Mouse (Mus musculus) testis, adult 10 weeks (tissue): ENCODE results near the gene Hic1. TPM values are rescaled to one million over a fixed set of nuclear protein-coding genes. Genes with fewer than 3 reads are reported as not detected.

Experiments
- polyA plus RNA-seq: library from polyadenylated mRNA; stranded (reverse); fragments of 350-450 nt; fragmentation: Illumina TruSeq; extraction: RNeasy Lipid Tissue Mini Kit (QIAGEN cat#74804); gene quantifications from one replicate; pipeline ENCODE4 v1.2.3, GENCODE M21; 2014; ENCODE audit warnings: low read depth, low replicate concordance

Gene Hic1
- polyA plus RNA-seq, result not detected

DNA sequence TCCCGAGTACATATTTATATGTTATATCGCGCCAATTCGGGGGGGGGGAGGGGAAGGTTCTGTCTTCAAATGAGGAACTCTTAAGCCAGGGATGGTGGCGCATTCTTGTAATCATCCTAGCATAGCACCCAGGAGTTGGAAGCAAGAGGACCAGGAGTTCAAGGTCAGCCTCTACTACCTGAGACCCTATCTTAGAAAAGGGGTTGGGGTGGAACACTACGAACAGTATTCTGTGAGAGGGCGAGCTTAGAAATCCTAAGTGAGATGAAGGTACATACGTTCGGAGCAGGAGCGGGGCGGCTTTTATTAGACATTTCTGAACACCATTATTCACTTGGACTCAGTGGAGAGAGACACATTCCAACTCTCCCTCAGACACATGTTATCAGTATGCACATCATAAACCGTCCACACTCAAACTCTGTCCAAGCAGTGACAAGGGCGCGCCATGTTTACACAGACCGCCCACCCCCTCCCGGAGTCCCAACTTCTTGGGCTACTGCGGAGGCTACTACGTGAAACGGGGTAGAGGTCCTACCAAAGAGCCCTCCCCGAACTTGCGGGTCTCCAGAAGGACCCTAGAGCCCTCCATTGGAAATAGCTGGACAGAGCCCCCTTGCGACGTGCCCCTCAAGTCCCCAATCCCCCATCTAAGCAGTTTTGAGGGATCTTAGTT is at the start of gene Hic1:
Hic1 (minus strand) TSS at position 115 of the 676 bp plus-strand sequence.

DNA sequence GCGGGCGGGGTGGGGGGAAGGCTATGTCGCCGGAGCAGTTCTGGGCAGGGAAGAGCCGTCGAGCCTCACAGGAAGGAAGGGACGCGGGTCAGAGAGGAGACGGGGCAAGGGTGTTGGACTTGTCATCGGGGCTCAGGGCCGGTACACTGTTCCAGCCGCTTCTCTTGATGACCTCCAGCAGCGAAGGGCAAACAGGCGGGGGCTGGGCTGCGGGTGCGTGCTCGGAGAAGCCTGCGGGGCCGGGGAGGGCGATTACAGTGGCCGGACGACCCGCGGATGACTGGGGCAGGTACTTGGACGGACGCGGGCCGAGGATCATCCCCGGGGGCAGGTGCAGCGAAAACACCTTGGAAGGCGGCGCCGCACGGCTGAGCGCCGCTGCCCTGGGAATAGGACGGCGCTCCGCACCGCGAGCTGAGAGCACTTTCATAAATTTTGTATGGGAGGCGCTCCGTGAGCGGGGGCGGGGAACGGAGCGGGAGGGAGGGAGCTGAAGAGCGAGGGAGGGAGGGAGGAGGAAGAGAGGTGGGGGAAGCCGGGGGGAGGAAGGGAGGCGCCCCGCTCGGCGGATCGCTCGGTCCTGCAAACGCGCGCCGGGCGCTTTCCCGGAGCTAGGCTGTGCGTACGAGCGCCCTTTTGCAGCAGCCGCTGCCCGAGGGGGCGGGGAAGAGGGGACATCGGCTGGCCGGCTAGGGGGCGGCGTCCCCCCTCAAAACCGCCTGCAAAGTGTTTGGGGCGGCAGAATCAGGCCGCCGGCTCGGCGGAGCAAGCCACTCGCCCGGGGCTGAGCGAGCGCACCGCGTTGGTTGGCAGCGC is 24.1 kb upstream of the Hic1 start, which contains the start of gene Rtn4rl1:
Rtn4rl1 (plus strand) TSS at position 528 of the 816 bp plus-strand sequence.

DNA sequence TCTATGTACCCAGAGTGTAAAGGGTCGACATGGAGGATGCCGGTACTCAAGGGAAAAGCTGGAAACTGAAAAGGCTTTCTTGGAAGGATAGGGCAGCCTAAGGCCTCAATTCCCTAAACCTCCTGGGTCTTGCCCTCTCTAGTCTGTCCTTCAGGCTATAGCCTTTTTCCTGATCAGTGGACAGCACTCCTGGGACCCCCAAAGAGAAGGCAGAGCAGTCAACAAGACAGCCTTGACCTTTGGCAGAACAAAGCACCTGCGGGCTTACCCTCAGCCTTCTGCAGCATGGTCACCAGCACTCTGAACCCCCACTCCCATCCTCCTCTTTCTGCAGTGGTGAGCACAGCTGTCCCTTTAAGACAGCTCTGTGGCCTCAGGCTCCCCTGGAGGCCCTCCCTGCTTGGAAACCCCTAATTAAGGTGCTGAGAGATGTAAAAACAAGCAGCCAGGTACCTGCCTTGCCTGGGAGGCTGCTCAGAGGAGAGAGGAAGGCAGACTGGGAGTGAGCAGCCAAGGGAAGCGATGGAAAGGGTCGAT is 21.7 kb upstream of the Hic1 start, which contains the start of gene Dph1:
Dph1 (minus strand) TSS at position 337 of the 537 bp plus-strand sequence.

DNA sequence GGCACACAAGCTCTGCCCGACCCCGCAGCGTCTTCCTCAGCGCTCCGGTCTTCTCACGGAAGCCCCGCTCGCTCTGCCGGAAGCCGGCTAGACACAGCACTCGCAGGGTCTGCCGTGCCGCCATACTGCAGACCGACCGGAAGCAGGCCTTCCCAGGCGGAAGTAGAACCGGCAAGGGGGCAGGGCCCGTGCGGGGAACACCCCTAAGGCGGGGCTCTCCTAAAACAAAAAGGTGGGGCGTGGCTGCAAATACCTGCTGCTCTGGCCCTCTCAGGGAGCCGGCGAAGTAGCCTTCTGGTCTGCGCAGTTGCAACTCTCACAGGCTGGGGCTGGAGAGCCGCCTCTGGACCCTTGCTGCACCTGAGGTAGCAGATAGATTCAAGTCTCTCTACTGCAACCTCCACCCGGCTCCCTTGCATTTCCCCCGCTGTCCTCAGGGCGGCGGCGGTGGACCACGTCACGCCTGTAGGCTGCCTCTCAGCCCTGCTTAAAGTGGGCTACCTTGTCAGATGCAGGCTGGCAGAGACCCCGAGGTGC is 9.4 kb upstream of the Hic1 start, which contains the start of gene Ovca2:
Ovca2 (minus strand) TSS at position 164 of the 537 bp plus-strand sequence.

Other genes starting within 250 kb of the Hic1 start
- gene Smg6, start 243.7 kb downstream of the Hic1 start, polyA plus RNA-seq, result 41.4 TPM
- gene Srr, start 243.6 kb downstream of the Hic1 start, polyA plus RNA-seq, result 86.2 TPM
- gene Ovca2, start 9.3 kb upstream of the Hic1 start, polyA plus RNA-seq, result 7.2 TPM
- gene Dph1, start 21.7 kb upstream of the Hic1 start, polyA plus RNA-seq, result 1.4 TPM
- 1.0 TPM for gene Rtn4rl1, start 24.3 kb upstream of the Hic1 start, polyA plus RNA-seq
- gene Rpa1, start 178.8 kb upstream of the Hic1 start, polyA plus RNA-seq, result 132 TPM
- 2.8 TPM for gene Smyd4, start 178.9 kb upstream of the Hic1 start, polyA plus RNA-seq